Mouse (Mus musculus) heart, embryonic 11.5 days (tissue): ENCODE results near the gene Il3ra. TPM values are rescaled to one million over a fixed set of nuclear protein-coding genes. Genes with fewer than 3 reads are reported as not detected.
A peak's percentile ranks its signal among the peaks of the same experiment; 100 is the strongest.

Source experiments
- ATAC-seq: fragments of 200-750 bp; cut with Nextera tagmentation; replicated peaks from 2 replicates; pipeline ENCODE4 v1.8.0; 2017; ENCODE audit warnings: moderate library complexity; ENCODE audit not compliant: insufficient number of reproducible peaks, low FRiP score, low TSS enrichment
- H3K27ac ChIP-seq: fragments of 300-500 bp; sonication (generic); 2 replicates; pipeline ENCODE4 v1.5.1; 2014; ENCODE audit warnings: mild to moderate bottlenecking, low read depth, low read length
- H3K27me3 ChIP-seq: fragments of 300-500 bp; sonication (generic); 2 replicates; pipeline ENCODE4 v1.6.1; 2014; ENCODE audit warnings: mild to moderate bottlenecking, low read length, mixed read lengths; ENCODE audit not compliant: control insufficient read depth, insufficient read depth
- H3K36me3 ChIP-seq: fragments of 300-500 bp; sonication (generic); 2 replicates; pipeline ENCODE4 v1.6.1; 2014; ENCODE audit warnings: mild to moderate bottlenecking, low read length, moderate library complexity, mixed read lengths; ENCODE audit not compliant: control insufficient read depth, insufficient read depth
- H3K4me1 ChIP-seq: fragments of 300-500 bp; sonication (generic); 2 replicates; pipeline ENCODE4 v1.6.1; 2014; ENCODE audit warnings: low read length; ENCODE audit not compliant: control insufficient read depth, insufficient read depth
- H3K4me2 ChIP-seq: fragments of 300-500 bp; sonication (generic); 2 replicates; pipeline ENCODE4 v1.6.1; 2014; ENCODE audit warnings: mild to moderate bottlenecking, moderate library complexity
- H3K4me3 ChIP-seq: fragments of 300-500 bp; sonication (generic); 2 replicates; pipeline ENCODE4 v1.5.1; 2014; ENCODE audit warnings: low read depth, low read length
- H3K9ac ChIP-seq: fragments of 300-500 bp; sonication (generic); 2 replicates; pipeline ENCODE4 v1.6.1; 2014; ENCODE audit warnings: mild to moderate bottlenecking, low read depth, low read length, moderate library complexity
- H3K9me3 ChIP-seq: fragments of 300-500 bp; sonication (generic); replicated peaks from 2 replicates; pipeline ENCODE4 v1.6.1; 2016; ENCODE audit warnings: low read length; ENCODE audit not compliant: control insufficient read depth
- WGBS: fragments of 180-500 bp; shearing (Covaris S2); extraction: QIAGEN DNeasy Blood & Tissue Kit; methylation state at CpG from one replicate; pipeline ENCODE4 v1.1.7; 2014; ENCODE audit not compliant: insufficient replicate concordance; 5-methylcytosine and 5-hydroxymethylcytosine counted together
- polyA plus RNA-seq: library from polyadenylated mRNA; unstranded; fragments of >200 nt; fragmentation: Nextera tagmentation; extraction: Ambion mirVana; gene quantifications from 2 replicates; pipeline ENCODE4 v1.2.1, GENCODE M21; 2014

Gene Il3ra
- polyA plus RNA-seq, 1 experiment from 2014 or later = 5.7 TPM

DNA sequence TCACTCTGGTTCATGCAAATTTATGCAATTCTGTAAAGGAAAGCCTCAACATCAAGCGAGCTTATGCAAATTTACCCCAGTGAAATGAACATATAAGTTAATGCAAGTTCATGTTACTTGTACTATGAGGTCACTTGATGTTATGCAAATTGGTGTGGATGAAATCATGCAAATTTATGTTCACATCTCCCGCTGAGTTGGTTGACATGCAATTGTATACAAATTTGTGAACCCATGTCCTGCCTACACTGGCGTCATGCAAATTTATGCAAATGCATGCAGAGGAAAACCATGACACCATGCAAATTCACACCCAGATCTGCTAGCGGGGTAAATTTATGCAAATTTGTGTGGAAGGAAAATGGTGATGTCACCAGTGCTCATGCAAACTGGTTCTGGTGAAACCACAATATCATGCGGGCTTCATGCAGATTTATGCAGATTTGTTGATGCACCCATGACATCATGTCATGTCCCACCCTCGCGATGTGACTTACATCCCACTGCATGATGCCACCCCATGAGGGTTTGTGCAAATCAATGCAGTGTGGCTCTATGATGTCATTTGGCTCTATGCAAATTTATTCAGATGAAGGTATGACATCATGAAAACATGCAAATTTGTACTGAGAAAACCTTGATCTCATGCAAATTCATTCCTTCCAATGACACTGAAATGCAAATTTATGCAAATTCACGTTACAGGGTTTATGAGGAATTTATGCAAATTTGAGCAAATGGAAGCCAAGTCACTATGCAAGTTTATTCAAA lies 7.8 kb downstream of the Il3ra start:
- H3K9me3 ChIP-seq = peaks cover 35% of the 10 kb centered on the region

DNA sequence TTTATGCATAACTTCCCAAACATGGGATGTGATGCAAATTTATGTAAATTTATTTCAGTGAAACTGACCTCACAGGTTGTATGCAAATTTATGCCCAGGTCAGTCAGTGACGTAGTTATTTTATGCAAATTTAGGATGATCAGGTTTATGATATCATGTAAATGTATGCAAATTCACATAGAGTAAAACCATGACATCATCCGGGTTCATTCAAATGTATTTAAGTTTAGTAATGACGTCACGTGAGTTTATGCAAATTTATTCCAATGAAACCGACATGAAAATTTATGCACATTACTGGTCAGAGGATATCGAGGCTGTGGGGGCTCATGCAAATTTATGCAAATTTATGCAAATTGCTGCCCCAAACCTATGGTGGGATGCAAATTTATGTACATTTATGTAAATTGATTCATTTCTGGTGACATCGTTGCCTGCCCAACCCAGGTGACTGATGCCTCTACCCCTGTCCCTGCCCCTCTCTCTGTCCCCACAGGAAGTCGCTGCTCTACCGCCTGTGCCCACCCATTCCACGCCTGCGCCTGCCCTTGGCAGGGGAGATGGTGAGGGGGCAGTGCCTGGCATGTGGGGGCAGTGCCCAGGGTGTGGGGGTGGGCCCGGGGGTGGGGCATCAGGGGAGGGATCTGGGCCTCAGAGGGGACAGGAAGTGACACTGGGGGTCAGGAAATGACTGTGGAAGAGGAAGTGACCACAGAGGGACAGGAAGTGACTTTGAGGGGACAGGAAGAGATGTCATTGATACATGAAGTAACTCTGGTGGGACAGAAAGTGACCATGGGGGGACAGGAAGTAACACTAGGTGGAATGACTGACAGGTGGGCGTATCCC lies 8.7 kb downstream of the Il3ra start:
- peaks cover 26% of the 10 kb centered on the region for H3K9me3 ChIP-seq
- H3K4me2 ChIP-seq = no peak overlapping the region
- H3K27me3 ChIP-seq = no peaks in the 10 kb centered on the region
- 95% methylated on average over 13 of the region's 13 CpGs for WGBS
- no peak overlapping the region for H3K4me3 ChIP-seq
- no peak overlapping the region for H3K27ac ChIP-seq
- peaks cover 11% of the 10 kb centered on the region for H3K36me3 ChIP-seq
- no peak overlapping the region for H3K9ac ChIP-seq
- no peak; the same call in 1 of the 2 replicates for ATAC-seq
- no peaks in the 10 kb centered on the region for H3K4me1 ChIP-seq

More for the DNA sequence above, 7.8 kb downstream of the Il3ra start:
- ATAC-seq = no peak
- H3K27me3 ChIP-seq = no peaks in the 10 kb centered on the region
- H3K27ac ChIP-seq = no peak overlapping the region
- no peak overlapping the region for H3K4me3 ChIP-seq
- H3K4me2 ChIP-seq = no peak overlapping the region
- peaks cover 11% of the 10 kb centered on the region for H3K36me3 ChIP-seq
- H3K9ac ChIP-seq = no peak overlapping the region
- 88% methylated on average over 8 of the region's 8 CpGs for WGBS
- no peaks in the 10 kb centered on the region for H3K4me1 ChIP-seq

DNA sequence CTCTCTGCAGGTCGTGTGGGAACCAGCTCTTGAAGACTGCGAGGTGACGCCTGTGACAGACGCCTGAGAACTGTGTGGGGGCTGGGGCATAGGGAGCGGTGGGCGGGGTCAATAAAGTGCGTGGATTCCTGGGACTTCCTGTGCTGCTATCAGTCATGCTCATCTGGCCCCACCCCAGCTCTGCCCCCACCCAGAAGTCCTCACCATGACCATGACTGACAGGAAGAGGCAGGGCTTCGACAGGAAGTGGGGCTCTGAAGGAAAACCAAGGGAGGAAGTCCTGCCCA lies 9.2 kb downstream of the Il3ra start:
- Histone ChIP-seq H3K27ac (no peak overlapping the region), H3K9ac (no peak overlapping the region), H3K9me3 (peaks cover 21% of the 10 kb centered on the region), H3K36me3 (peaks cover 7% of the 10 kb centered on the region; the same call in 1 of the 2 replicates), H3K27me3 (no peaks in the 10 kb centered on the region), H3K4me1 (no peaks in the 10 kb centered on the region), H3K4me3 (no peak overlapping the region), H3K4me2 (no peak overlapping the region)
- ATAC-seq = 0 out of 2 replicates have a peak, but pooled peaks have one; percentile 19
- 84% methylated on average over 8 of the region's 8 CpGs for WGBS

DNA sequence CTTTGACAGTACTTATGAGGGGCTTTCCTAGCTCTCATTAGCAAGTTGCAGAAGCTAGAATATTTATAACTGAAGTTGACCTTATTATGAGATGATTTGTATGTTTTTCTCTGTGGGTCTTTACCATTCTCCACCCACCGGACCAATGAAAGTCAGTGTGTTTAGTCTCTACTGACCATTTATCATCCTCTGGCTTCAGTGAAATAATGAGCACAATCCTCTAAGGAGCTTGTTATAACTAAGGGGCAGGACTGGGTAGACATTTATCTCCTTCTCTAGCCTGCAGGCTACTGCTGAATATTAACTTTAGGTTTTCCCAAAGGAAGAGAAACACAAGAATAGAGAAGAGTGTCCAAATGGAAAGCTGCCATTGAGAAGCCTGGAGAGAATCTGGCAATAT lies 49.5 kb downstream of the Il3ra start:
- Histone ChIP-seq H3K27me3 (no peaks in the 10 kb centered on the region), H3K4me3 (no peak overlapping the region), H3K4me1 (no peaks in the 10 kb centered on the region), H3K4me2 (no peak overlapping the region), H3K9ac (no peak overlapping the region), H3K9me3 (no peaks in the 10 kb centered on the region), H3K27ac (no peak overlapping the region), H3K36me3 (no peaks in the 10 kb centered on the region)
- no peak for ATAC-seq
- WGBS = 83% methylated on average over 1 of the region's 1 CpGs

DNA sequence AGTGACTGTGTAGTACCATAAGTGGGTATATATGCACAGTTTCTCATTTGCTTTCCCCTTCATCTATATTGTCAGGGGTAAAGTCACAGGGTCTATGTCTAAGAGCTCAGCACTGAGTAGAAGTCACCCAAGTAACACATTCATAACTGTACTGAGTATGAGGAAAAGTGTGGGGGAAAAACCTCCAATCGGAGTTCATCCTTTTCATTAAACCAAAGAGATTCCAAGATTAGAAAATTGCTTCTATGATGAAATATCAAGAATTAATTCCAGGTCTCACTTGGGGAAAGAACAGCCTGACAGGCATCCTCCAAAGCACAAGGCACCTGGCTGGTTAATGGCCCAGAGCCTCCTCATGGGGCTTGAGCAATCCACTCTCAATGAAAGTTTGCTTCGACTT lies 54.9 kb downstream of the Il3ra start, which contains the start of gene Olfr721-ps1:
Olfr721-ps1 (plus strand) TSS at position 301 of the 400 bp plus-strand sequence.
- no peak for ATAC-seq
- 72% methylated on average over 2 of the region's 2 CpGs for WGBS
- Histone ChIP-seq H3K27ac (no peak within 1 kb of the TSS), H3K4me3 (no peak within 1 kb of the TSS), H3K4me1 (no peaks in the 10 kb centered on the region), H3K27me3 (no peaks in the 10 kb centered on the region), H3K9ac (no peak within 1 kb of the TSS), H3K9me3 (no peaks in the 10 kb centered on the region), H3K36me3 (no peaks in the 10 kb centered on the region), H3K4me2 (no peak within 1 kb of the TSS)

Other genes with a start within 250 kb of the Il3ra start
- 204 and 218 TPM in 2 replicates for gene Psmd6, start 225.3 kb upstream of the Il3ra start, polyA plus RNA-seq
- gene Olfr720, start 159.4 kb upstream of the Il3ra start, polyA plus RNA-seq = not detected in 2 replicates
- gene Olfr31, start 23.4 kb upstream of the Il3ra start, polyA plus RNA-seq = not detected in 2 replicates
- gene Olfr721-ps1, start 55.0 kb downstream of the Il3ra start, polyA plus RNA-seq = not detected in 2 replicates